Mouse (Mus musculus): ENCODE measurements around the gene Pla2g10. TPM values are rescaled to one million over a fixed set of nuclear protein-coding genes. Genes with fewer than 3 reads are reported as not detected.
"Not testable (repeated sequence)": the region's sequence is repeated elsewhere in the genome, so short reads cannot be mapped to it uniquely, and the experiment has no call there.

The Pla2g10 gene
- polyA plus RNA-seq, 1 experiment from 2014 or later = 0.26 TPM

GRCm38 (mm10) chr16:13739044-13739443, 8.3 kb upstream of the Pla2g10 start:
- ATAC-seq; H3K36me3 ChIP-seq (ENCODE audit: control insufficient read depth, insufficient read depth, low read length); H3K27me3 ChIP-seq (ENCODE audit: control insufficient read depth, insufficient read depth, low read depth, low read length); H3K27ac ChIP-seq (ENCODE audit: low read length); H3K4me2 ChIP-seq (ENCODE audit: low read length); H3K9me3 ChIP-seq (replicated peaks; ENCODE audit: control insufficient read depth, low read length, poor library complexity, severe bottlenecking); H3K9ac ChIP-seq (ENCODE audit: low read depth, low read length); H3K4me1 ChIP-seq (ENCODE audit: control insufficient read depth, insufficient read depth, low read length); H3K4me3 ChIP-seq (ENCODE audit: low read depth, low read length): not testable (repeated sequence)
- WGBS = 59% methylated on average over 4 of the region's 4 CpGs

GRCm38 (mm10) chr16:13735977-13736376, 5.2 kb upstream of the Pla2g10 start:
- Histone ChIP-seq H3K36me3 (ENCODE audit: control insufficient read depth, insufficient read depth, low read length) (no peaks in the 10 kb centered on the region), H3K27ac (ENCODE audit: low read length) (no peak overlapping the region), H3K9me3 (replicated peaks; ENCODE audit: control insufficient read depth, low read length, poor library complexity, severe bottlenecking) (no peaks in the 10 kb centered on the region), H3K4me3 (ENCODE audit: low read depth, low read length) (no peak overlapping the region), H3K4me1 (ENCODE audit: control insufficient read depth, insufficient read depth, low read length) (no peaks in the 10 kb centered on the region), H3K4me2 (ENCODE audit: low read length) (no peak overlapping the region), H3K27me3 (ENCODE audit: control insufficient read depth, insufficient read depth, low read depth, low read length) (no peaks in the 10 kb centered on the region), H3K9ac (ENCODE audit: low read depth, low read length) (no peak overlapping the region)
- ATAC-seq = no peak
- 89% methylated on average over 8 of the region's 8 CpGs for WGBS

DNA sequence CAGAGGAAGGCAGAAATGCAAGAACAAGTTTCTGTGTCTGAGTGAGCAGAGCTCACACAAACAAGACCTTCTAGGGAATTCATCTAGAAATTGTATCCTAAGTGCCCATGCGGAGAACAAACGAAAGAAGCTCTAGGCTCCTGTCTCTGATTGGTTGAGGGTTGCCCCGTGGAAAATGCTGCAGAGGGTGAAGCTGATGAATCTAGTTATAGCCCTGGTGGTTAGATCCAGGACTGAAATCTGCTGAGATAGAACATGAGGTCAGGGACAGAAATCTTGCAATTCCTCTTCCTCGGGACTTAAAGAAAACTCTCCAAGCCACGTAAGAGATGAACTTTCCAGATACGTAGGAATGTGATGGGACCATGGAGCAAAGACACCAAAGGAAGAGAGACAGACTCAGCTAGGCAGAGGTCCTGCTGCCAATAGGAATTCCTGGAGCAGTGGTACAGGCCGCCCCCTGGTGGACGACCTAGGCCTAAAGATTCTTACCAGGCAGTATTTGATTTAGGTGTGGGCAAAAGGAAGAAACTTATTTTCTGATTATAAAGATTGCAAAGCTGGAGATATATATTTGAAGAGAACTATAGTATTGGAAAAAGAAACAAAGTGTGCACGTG, 2.8 kb upstream of the Pla2g10 start:
- no peak overlapping the region for H3K27ac ChIP-seq (ENCODE audit: low read length)
- no peaks in the 10 kb centered on the region for H3K9me3 ChIP-seq (replicated peaks; ENCODE audit: control insufficient read depth, low read length, poor library complexity, severe bottlenecking)
- no peaks in the 10 kb centered on the region for H3K36me3 ChIP-seq (ENCODE audit: control insufficient read depth, insufficient read depth, low read length)
- H3K4me2 ChIP-seq (ENCODE audit: low read length) = no peak overlapping the region
- no peak for ATAC-seq
- no peaks in the 10 kb centered on the region for H3K27me3 ChIP-seq (ENCODE audit: control insufficient read depth, insufficient read depth, low read depth, low read length)
- 25% methylated on average over 9 of the region's 9 CpGs for WGBS
- no peak overlapping the region for H3K9ac ChIP-seq (ENCODE audit: low read depth, low read length)
- no peak overlapping the region for H3K4me3 ChIP-seq (ENCODE audit: low read depth, low read length)
- H3K4me1 ChIP-seq (ENCODE audit: control insufficient read depth, insufficient read depth, low read length) = no peaks in the 10 kb centered on the region

GRCm38 (mm10) chr16:13732786-13733185, 2.0 kb upstream of the Pla2g10 start:
- H3K4me1 ChIP-seq (ENCODE audit: control insufficient read depth, insufficient read depth, low read length) = no peaks in the 10 kb centered on the region
- H3K9ac ChIP-seq (ENCODE audit: low read depth, low read length) = no peak overlapping the region
- H3K36me3 ChIP-seq (ENCODE audit: control insufficient read depth, insufficient read depth, low read length) = no peaks in the 10 kb centered on the region
- H3K27me3 ChIP-seq (ENCODE audit: control insufficient read depth, insufficient read depth, low read depth, low read length) = no peaks in the 10 kb centered on the region
- no peak for ATAC-seq
- 81% methylated on average over 3 of the region's 3 CpGs for WGBS
- no peak overlapping the region for H3K4me3 ChIP-seq (ENCODE audit: low read depth, low read length)
- no peaks in the 10 kb centered on the region for H3K9me3 ChIP-seq (replicated peaks; ENCODE audit: control insufficient read depth, low read length, poor library complexity, severe bottlenecking)
- no peak overlapping the region for H3K27ac ChIP-seq (ENCODE audit: low read length)
- no peak overlapping the region for H3K4me2 ChIP-seq (ENCODE audit: low read length)

- no peaks in the 10 kb centered on the region for H3K36me3 ChIP-seq (ENCODE audit: control insufficient read depth, insufficient read depth, low read length)
- H3K9me3 ChIP-seq (replicated peaks; ENCODE audit: control insufficient read depth, low read length, poor library complexity, severe bottlenecking) = no peaks in the 10 kb centered on the region
- ATAC-seq = no peak
- H3K27ac ChIP-seq (ENCODE audit: low read length) = no peak overlapping the region
- H3K4me1 ChIP-seq (ENCODE audit: control insufficient read depth, insufficient read depth, low read length) = no peaks in the 10 kb centered on the region
- H3K27me3 ChIP-seq (ENCODE audit: control insufficient read depth, insufficient read depth, low read depth, low read length) = no peaks in the 10 kb centered on the region
- H3K4me3 ChIP-seq (ENCODE audit: low read depth, low read length) = no peak overlapping the region
- no peak overlapping the region for H3K4me2 ChIP-seq (ENCODE audit: low read length)
- H3K9ac ChIP-seq (ENCODE audit: low read depth, low read length) = no peak overlapping the region
- WGBS = 87% methylated on average over 4 of the region's 4 CpGs
Observed at GRCm38 (mm10) chr16:13729428-13729827, 1.4 kb downstream of the Pla2g10 start.

DNA sequence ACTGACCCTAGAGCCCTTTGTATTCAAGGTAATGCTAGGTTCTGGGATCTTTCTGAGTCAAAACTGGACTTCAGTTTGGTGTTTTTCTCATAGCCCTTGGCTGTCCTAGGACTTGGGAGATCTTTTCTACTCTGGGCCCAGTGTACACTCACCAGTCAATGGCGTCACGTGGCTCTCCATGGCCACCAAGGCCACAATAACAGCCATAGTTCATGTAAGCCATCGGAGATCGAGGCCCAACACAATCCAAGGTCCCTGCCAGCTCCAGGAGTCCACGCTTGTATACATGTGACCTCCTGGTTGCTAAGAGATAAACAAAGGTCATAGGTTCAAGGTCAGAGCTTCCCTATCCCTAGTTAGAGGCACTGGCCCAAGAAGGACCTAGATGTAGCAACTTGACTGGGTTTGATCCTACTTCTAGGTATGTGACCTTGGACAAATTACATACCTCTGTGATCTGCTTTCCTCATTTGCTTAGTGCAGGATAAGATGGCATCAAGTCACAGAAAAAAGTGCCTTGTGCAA, 2.9 kb downstream of the Pla2g10 start:
- Histone ChIP-seq H3K27me3 (ENCODE audit: control insufficient read depth, insufficient read depth, low read depth, low read length) (no peaks in the 10 kb centered on the region), H3K4me2 (ENCODE audit: low read length) (no peak overlapping the region), H3K4me3 (ENCODE audit: low read depth, low read length) (no peak overlapping the region), H3K4me1 (ENCODE audit: control insufficient read depth, insufficient read depth, low read length) (no peaks in the 10 kb centered on the region), H3K9ac (ENCODE audit: low read depth, low read length) (no peak overlapping the region), H3K36me3 (ENCODE audit: control insufficient read depth, insufficient read depth, low read length) (no peaks in the 10 kb centered on the region), H3K27ac (ENCODE audit: low read length) (no peak overlapping the region), H3K9me3 (replicated peaks; ENCODE audit: control insufficient read depth, low read length, poor library complexity, severe bottlenecking) (no peaks in the 10 kb centered on the region)
- ATAC-seq = no peak
- WGBS = 92% methylated on average over 5 of the region's 5 CpGs

- Histone ChIP-seq H3K4me3 (ENCODE audit: low read depth, low read length) (no peak overlapping the region), H3K4me1 (ENCODE audit: control insufficient read depth, insufficient read depth, low read length) (no peaks in the 10 kb centered on the region), H3K36me3 (ENCODE audit: control insufficient read depth, insufficient read depth, low read length) (no peaks in the 10 kb centered on the region), H3K9me3 (replicated peaks; ENCODE audit: control insufficient read depth, low read length, poor library complexity, severe bottlenecking) (no peaks in the 10 kb centered on the region), H3K9ac (ENCODE audit: low read depth, low read length) (no peak overlapping the region), H3K27ac (ENCODE audit: low read length) (no peak overlapping the region), H3K4me2 (ENCODE audit: low read length) (no peak overlapping the region), H3K27me3 (ENCODE audit: control insufficient read depth, insufficient read depth, low read depth, low read length) (no peaks in the 10 kb centered on the region)
- ATAC-seq = no peak
- WGBS = 35% methylated on average over 10 of the region's 10 CpGs
Observed at GRCm38 (mm10) chr16:13722937-13723336, 7.8 kb downstream of the Pla2g10 start.

DNA sequence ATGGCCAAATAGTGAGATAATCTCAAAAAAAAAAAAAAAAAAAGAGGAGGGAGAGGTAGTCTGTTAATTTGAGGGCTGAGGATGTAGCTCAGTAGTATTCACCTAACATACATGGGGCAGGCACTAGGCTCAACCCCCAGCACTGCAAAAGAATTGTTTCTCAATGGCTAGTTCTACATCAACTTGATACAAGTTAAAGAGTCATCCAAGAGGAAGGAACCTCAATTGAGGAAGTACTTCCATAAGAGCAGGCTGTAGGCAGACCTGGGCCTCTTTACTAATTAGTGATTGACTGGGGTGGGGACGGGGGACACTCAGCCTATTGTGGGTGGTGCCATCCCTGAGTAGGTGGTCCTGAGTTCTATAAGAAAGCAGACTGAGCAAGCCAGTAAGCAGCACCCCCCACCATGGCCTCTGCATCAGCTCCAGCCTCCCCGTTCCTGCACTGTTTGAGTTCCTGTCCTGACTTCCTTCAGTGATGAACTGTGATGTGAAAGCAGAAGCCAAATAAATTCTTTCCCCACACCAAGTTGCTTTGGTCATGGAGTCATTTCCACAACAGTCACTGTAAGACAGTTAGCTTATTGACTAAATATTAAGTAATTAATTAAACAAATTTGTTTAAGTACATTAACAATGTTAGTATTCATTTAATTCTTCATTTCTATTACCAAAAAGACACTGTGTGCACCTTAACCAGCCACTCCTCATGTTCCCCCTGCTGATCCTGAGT, 13.8 kb downstream of the Pla2g10 start:
- ATAC-seq = no peak
- H3K27me3 ChIP-seq (ENCODE audit: control insufficient read depth, insufficient read depth, low read depth, low read length) = no peaks in the 10 kb centered on the region
- 87% methylated on average over 2 of the region's 2 CpGs for WGBS
- H3K27ac ChIP-seq (ENCODE audit: low read length) = no peak overlapping the region
- H3K4me3 ChIP-seq (ENCODE audit: low read depth, low read length) = no peak overlapping the region
- H3K4me1 ChIP-seq (ENCODE audit: control insufficient read depth, insufficient read depth, low read length) = no peaks in the 10 kb centered on the region
- no peak overlapping the region for H3K9ac ChIP-seq (ENCODE audit: low read depth, low read length)
- no peaks in the 10 kb centered on the region for H3K36me3 ChIP-seq (ENCODE audit: control insufficient read depth, insufficient read depth, low read length)
- H3K9me3 ChIP-seq (replicated peaks; ENCODE audit: control insufficient read depth, low read length, poor library complexity, severe bottlenecking) = no peaks in the 10 kb centered on the region
- H3K4me2 ChIP-seq (ENCODE audit: low read length) = no peak overlapping the region

- H3K4me1 ChIP-seq (ENCODE audit: control insufficient read depth, insufficient read depth, low read length) = no peaks in the 10 kb centered on the region
- H3K4me2 ChIP-seq (ENCODE audit: low read length) = no peak overlapping the region
- H3K4me3 ChIP-seq (ENCODE audit: low read depth, low read length) = no peak overlapping the region
- no peaks in the 10 kb centered on the region for H3K36me3 ChIP-seq (ENCODE audit: control insufficient read depth, insufficient read depth, low read length)
- WGBS = 95% methylated on average over 3 of the region's 3 CpGs
- ATAC-seq = no peak
- no peak overlapping the region for H3K9ac ChIP-seq (ENCODE audit: low read depth, low read length)
- no peak overlapping the region for H3K27ac ChIP-seq (ENCODE audit: low read length)
- H3K27me3 ChIP-seq (ENCODE audit: control insufficient read depth, insufficient read depth, low read depth, low read length) = no peaks in the 10 kb centered on the region
- no peaks in the 10 kb centered on the region for H3K9me3 ChIP-seq (replicated peaks; ENCODE audit: control insufficient read depth, low read length, poor library complexity, severe bottlenecking)
Observed at GRCm38 (mm10) chr16:13714910-13715309, 15.9 kb downstream of the Pla2g10 start.

Measured in midbrain, embryonic 16.5 days (tissue).